Mouse (Mus musculus) MEL (cell line): Measurements from ENCODE around the gene Axin2. TPM values are rescaled to one million over a fixed set of nuclear protein-coding genes. Genes with fewer than 3 reads are reported as not detected.

Source experiments
- DNase-seq: peaks from one replicate; pipeline ENCODE4 v3.0.0; 2011; ENCODE audit warnings: low read depth, low spot score
- H3K27ac ChIP-seq: 2 replicates; pipeline ENCODE4 v1.5.1; 2012; ENCODE audit warnings: low read depth, mild to moderate bottlenecking, control low read depth, low read length, moderate library complexity; ENCODE audit not compliant: control insufficient read depth
- H3K27me3 ChIP-seq, 2 experiments: fragments of 150-350 bp in 1 of 2; sonication (generic) in 1 of 2; 2 replicates each; pipeline ENCODE4 v1.6.1; 2012; ENCODE audit warnings: low read length in 2 of 2, mild to moderate bottlenecking in 2 of 2, improper control_type of control experiment in 1 of 2, moderate library complexity in 1 of 2; ENCODE audit not compliant: insufficient read depth in 2 of 2, control insufficient read depth in 1 of 2
- H3K36me3 ChIP-seq, 2 experiments: 2 replicates each; pipeline ENCODE4 v1.6.1; 2012 to 2014; ENCODE audit warnings: low read length in 2 of 2, improper control_type of control experiment in 1 of 2, inconsistent platforms in 1 of 2, mild to moderate bottlenecking in 1 of 2; ENCODE audit not compliant: insufficient read depth in 2 of 2, control insufficient read depth in 1 of 2
- H3K4me1 ChIP-seq, 2 experiments: fragments of 150-350 bp in 1 of 2; sonication (generic) in 1 of 2; 2 replicates each; pipeline ENCODE4 v1.6.1; 2012; ENCODE audit warnings: low read length in 2 of 2, improper control_type of control experiment in 1 of 2, mild to moderate bottlenecking in 1 of 2; ENCODE audit not compliant: insufficient read depth in 2 of 2, control insufficient read depth in 1 of 2
- H3K4me3 ChIP-seq, 2 experiments: fragments of 150-350 bp in 1 of 2; sonication (generic) in 1 of 2; 2 replicates each; pipeline ENCODE4 v1.5.1; 2012; ENCODE audit warnings: low read depth in 2 of 2, low read length in 2 of 2, mild to moderate bottlenecking in 2 of 2, moderate library complexity in 2 of 2, control low read depth in 1 of 2, improper control_type of control experiment in 1 of 2; ENCODE audit not compliant: control insufficient read depth in 1 of 2, insufficient read depth in 1 of 2
- H3K79me2 ChIP-seq: 2 replicates; pipeline ENCODE4 v1.6.1; 2012; ENCODE audit warnings: mild to moderate bottlenecking, low read length, moderate library complexity; ENCODE audit not compliant: control insufficient read depth, poor library complexity, insufficient read depth
- H3K9ac ChIP-seq: 2 replicates; pipeline ENCODE4 v1.6.1; 2012; ENCODE audit warnings: low read depth, mild to moderate bottlenecking, control low read depth, low read length, moderate library complexity; ENCODE audit not compliant: control insufficient read depth, poor library complexity, severe bottlenecking
- H3K9me3 ChIP-seq: fragments of 150-350 bp; sonication (generic); replicated peaks from 2 replicates; pipeline ENCODE4 v1.6.1; 2012; ENCODE audit warnings: mild to moderate bottlenecking, low read length, improper control_type of control experiment, moderate library complexity; ENCODE audit not compliant: insufficient read depth
- CHD1 ChIP-seq: IDR thresholded peaks from 2 replicates; pipeline ENCODE4 v1.6.1; 2012; ENCODE audit warnings: low read depth, mild to moderate bottlenecking, inconsistent platforms, low read length, improper control_type of control experiment
- EP300 ChIP-seq, 2 experiments: IDR thresholded peaks; 2 replicates each; pipeline ENCODE4 v1.6.1; 2011; ENCODE audit warnings: improper control_type of control experiment in 2 of 2, low read length in 2 of 2, low read depth in 1 of 2, mild to moderate bottlenecking in 1 of 2
- ETS1 ChIP-seq: IDR thresholded peaks from 2 replicates; pipeline ENCODE4 v1.6.1; 2012; ENCODE audit warnings: low read depth, mild to moderate bottlenecking, inconsistent platforms, low read length, improper control_type of control experiment, moderate library complexity
- GATA1 ChIP-seq: IDR thresholded peaks from 2 replicates; pipeline ENCODE4 v1.6.1; 2011; ENCODE audit warnings: low read depth, low read length, improper control_type of control experiment
- JUND ChIP-seq: IDR thresholded peaks from 2 replicates; pipeline ENCODE4 v1.6.1; 2011; ENCODE audit warnings: low read depth, mild to moderate bottlenecking, improper control_type of control experiment, low read length
- MAZ ChIP-seq: IDR thresholded peaks from 2 replicates; pipeline ENCODE4 v1.6.1; 2012; ENCODE audit warnings: low read depth, mild to moderate bottlenecking, inconsistent platforms, low read length, improper control_type of control experiment
- RCOR1 ChIP-seq: IDR thresholded peaks from 2 replicates; pipeline ENCODE4 v1.6.1; 2012; ENCODE audit warnings: low read depth, mild to moderate bottlenecking, inconsistent platforms, low read length, improper control_type of control experiment
- SMC3 ChIP-seq: IDR thresholded peaks from 2 replicates; pipeline ENCODE4 v1.6.1; 2011; ENCODE audit warnings: low read depth, low read length, improper control_type of control experiment
- TBP ChIP-seq: IDR thresholded peaks from 2 replicates; pipeline ENCODE4 v1.8.0; 2011; ENCODE audit warnings: low read depth, low read length, improper control_type of control experiment
- USF1 ChIP-seq: IDR thresholded peaks from 2 replicates; pipeline ENCODE4 v1.6.1; 2014; ENCODE audit warnings: low read depth, mild to moderate bottlenecking, inconsistent platforms, low read length, improper control_type of control experiment, moderate library complexity
- polyA plus RNA-seq, 2 experiments: library from polyadenylated mRNA; stranded (reverse) in 1 of 2; unstranded in 1 of 2; fragments of >175 nt in 1 of 2; fragments of >200 nt in 1 of 2; gene quantifications; 2 replicates each; pipeline versions ENCODE4 v1.2.1 to v1.2.4; 2012; ENCODE audit warnings: low replicate concordance in 2 of 2, low read depth in 1 of 2; ENCODE audit not compliant: insufficient read length in 2 of 2, insufficient read depth in 1 of 2, missing spikeins in 1 of 2
- total RNA-seq: library from RNA; depleted of rRNA; stranded (reverse); fragments of 300-350 nt; gene quantifications from 2 replicates; pipeline ENCODE4 v1.2.3, GENCODE M21; 2012

Axin2 gene
- total and polyA plus RNA-seq, 3 experiments = not detected

DNA sequence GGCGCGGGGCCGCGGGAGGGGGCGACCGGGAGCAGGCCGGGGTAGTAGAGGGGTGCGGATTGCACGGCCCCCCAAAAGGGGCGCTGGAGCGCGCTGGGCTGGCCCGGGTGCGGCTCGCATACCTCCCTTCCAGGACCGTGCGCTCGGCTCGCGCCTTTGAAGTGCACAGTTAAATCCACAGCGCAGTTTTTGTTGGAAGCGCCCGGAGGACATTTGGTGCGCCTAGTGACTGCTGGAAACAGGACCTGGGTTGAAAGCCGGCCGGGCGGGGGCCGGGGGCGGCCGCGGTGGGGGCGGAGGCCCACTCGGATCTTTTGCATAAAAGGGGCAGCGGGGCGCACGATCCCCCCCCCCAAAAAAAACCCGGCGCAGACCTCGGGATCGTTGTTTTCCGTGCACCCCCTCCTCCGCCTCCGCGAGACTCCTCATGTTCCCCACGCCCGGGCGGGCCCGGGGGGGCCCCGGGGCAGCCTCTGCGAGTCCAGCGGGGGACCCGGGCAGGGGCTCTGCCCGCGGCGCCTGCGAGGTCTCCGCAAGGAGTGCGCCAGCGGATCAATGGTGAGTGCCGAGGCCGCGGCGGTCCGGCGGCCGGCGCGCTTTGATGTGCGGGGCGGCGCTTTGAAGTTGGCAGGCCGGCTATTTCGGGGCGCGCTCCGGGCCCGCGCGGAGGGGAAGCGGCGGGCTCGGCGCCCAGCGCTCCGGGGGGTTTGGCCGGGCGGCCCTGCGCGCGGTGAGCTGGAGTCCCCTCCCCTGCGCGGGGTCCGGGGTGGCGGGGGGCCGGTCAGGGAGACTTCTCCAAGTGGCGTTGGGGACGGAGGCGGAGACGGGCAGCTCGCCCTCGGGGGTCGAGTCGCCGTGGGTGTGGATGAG is 722 bp downstream of the Axin2 start:
- no peak for DNase-seq
- no peaks in the 10 kb centered on the region for H3K36me3 ChIP-seq
- no peak for TF ChIP-seq RCOR1
- TF ChIP-seq CHD1 = no peak
- TF ChIP-seq JUND = no peak
- TF ChIP-seq MAZ = no peak
- no peak for TF ChIP-seq ETS1
- no peak overlapping the region for H3K9ac ChIP-seq
- H3K27ac ChIP-seq = no peak overlapping the region
- no peaks in the 10 kb centered on the region for H3K9me3 ChIP-seq
- H3K4me3 ChIP-seq = no peak overlapping the region
- no peaks in the 10 kb centered on the region for H3K4me1 ChIP-seq
- H3K79me2 ChIP-seq = no peaks in the 10 kb centered on the region
- no peaks in the 10 kb centered on the region for H3K27me3 ChIP-seq

DNA sequence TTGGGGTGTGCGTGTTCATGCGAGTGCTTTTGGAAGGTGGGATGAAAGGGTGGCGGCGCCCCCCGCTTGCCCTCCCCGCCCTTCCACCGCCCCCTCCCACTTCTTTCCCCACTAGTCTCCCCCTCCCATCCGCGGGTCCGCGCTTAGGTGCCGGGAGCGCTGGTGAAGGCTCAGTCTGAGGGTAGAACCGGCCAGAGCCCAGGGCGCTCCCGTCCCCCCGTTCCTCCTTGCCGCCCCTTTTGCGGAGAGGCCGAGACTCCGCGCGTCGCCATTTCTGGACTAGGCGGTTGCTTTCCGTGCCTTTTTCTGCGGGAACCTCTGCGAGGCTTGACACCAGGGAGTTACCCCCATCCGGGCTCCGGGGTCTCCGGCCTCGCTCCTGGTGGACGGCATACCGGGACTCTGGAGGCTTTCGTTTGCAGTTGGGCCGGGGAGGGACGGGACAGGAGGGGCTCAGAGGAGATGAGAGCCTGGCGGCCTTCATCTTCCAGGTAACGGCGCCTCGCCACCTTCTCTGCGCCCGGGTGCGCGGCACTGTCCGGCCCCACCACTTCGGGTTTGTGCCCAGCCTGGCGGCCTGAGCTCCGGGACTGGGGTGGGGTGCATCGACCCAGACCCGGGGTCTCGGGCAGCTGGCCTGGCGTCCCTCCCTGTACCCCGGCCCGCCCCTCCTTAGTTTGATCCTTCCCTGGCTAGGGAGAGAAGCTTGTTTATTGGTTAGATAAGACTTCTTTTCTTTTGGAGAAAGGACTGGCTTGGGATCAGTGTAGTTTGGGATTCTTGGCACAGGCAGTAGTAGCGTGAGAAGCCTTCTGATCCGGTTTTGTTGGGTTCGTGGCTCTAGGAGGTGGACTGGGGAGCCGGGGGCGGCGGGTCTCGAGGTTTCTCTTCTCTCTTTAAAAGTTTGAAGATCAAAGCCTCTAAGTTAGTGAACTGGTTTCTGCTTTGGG is 1.6 kb downstream of the Axin2 start:
- Histone ChIP-seq H3K9ac (no peak overlapping the region), H3K4me3 (no peak overlapping the region), H3K79me2 (no peaks in the 10 kb centered on the region), H3K36me3 (no peaks in the 10 kb centered on the region), H3K4me1 (no peaks in the 10 kb centered on the region), H3K27ac (no peak overlapping the region), H3K9me3 (no peaks in the 10 kb centered on the region), H3K27me3 (no peaks in the 10 kb centered on the region)
- TF ChIP-seq CHD1 (no peak), TBP (no peak), SMC3 (no peak), USF1 (no peak), GATA1 (no peak), JUND (no peak), EP300 (IDR thresholded peaks at IDR 0.05; ENCODE audit: low read depth in 1 of 2, low read length in 2 of 2) (no peak)
- no peak for DNase-seq
